Mouse (Mus musculus) erythroblast, embryonic 14.5 days (primary cell): ENCODE measurements around the gene Cep78.

Experiments
- GATA1 ChIP-seq: IDR thresholded peaks from 2 replicates; pipeline ENCODE4 v1.6.1; 2012; ENCODE audit warnings: low read length, inconsistent platforms, mixed read lengths
- TAL1 ChIP-seq: IDR thresholded peaks from 3 replicates; pipeline ENCODE4 v1.6.1; 2012; ENCODE audit warnings: low read length, inconsistent platforms, mixed read lengths

GRCm38 (mm10) chr19:15941399-15941798, 43.4 kb downstream of the Cep78 start:
- TF ChIP-seq GATA1: no peak
- TF ChIP-seq TAL1: no peak
